Mouse (Mus musculus): Measurements from ENCODE around the gene Cd48. TPM values are rescaled to one million over a fixed set of nuclear protein-coding genes. Genes with fewer than 3 reads are reported as not detected.
"Not testable (repeated sequence)": the region's sequence is repeated elsewhere in the genome, so short reads cannot be mapped to it uniquely, and the experiment has no call there.

The Cd48 gene
- polyA plus RNA-seq, 1 experiment: 15.0 TPM

DNA sequence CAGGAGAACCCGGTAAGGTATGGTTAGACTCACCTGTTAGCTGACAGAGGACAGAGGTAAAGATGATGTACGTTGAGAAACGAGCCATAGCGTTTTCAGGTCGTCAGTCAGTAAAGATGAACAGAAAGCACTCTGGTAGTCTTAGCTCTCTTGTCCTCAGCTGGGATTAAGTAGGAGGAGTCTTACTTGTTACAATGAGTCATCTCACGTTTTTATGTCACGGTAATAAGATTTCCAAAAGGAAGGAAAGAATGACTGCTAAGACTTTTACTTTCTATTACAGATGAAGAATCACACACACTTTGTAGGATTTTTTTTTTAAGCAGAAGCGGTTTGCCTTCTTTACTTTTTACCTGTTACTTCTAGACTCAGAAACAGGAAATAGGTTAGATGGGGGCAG is 33.0 kb upstream of the Cd48 start:
- peak overlapping the region; percentile 42 for H3K4me3 ChIP-seq (replicated peaks; ENCODE audit: control insufficient read depth, low read depth, low read length)
- TF ChIP-seq CTCF (IDR thresholded peaks at IDR 0.05; ENCODE audit: control insufficient read depth, insufficient read depth, low read length) (no peak), POLR2A (IDR thresholded peaks at IDR 0.05; ENCODE audit: borderline replicate concordance, control insufficient read depth, low read depth, low read length) (no peak)
- H3K27ac ChIP-seq (ENCODE audit: control insufficient read depth, insufficient read depth, low read depth, low read length, poor library complexity): no peak overlapping the region; the same call in 1 of the 2 replicates
- peaks cover 5% of the 10 kb centered on the region for H3K4me1 ChIP-seq (ENCODE audit: control insufficient read depth, insufficient read depth, low read length)
- WGBS: 22% methylated on average over 8 of the region's 8 CpGs

DNA sequence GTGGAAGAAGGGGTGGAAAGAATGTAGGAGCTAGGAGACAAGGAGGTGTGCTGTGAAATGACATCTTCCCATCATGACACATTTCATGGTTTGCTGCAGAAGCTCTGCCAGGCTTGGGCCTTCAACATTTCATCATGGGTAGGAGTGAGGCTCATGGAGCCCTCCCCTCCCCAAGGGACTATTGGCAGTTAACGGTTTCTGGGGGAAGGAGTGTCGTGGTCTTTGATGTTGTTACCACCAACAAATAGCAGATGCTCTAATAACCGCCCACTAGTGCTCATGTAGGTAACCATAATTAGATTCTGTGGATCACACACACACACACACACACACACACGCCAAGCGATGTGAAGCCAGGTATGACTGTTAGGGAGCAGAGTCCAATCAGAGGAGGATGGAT is 29.1 kb upstream of the Cd48 start, which contains the start of gene Slamf7:
Gene Slamf7 (minus strand): TSS at position 302 of the 400 bp plus-strand sequence.
- Histone ChIP-seq H3K27ac (ENCODE audit: control insufficient read depth, insufficient read depth, low read depth, low read length, poor library complexity) (no peak within 1 kb of the TSS), H3K4me1 (ENCODE audit: control insufficient read depth, insufficient read depth, low read length) (no peaks in the 10 kb centered on the region), H3K4me3 (replicated peaks; ENCODE audit: control insufficient read depth, low read depth, low read length) (no peak within 1 kb of the TSS)
- no peak for TF ChIP-seq POLR2A (IDR thresholded peaks at IDR 0.05; ENCODE audit: borderline replicate concordance, control insufficient read depth, low read depth, low read length)
- no peak for TF ChIP-seq CTCF (IDR thresholded peaks at IDR 0.05; ENCODE audit: control insufficient read depth, insufficient read depth, low read length)
- 71% methylated on average over 5 of the region's 5 CpGs for WGBS

GRCm38 (mm10) chr1:171658561-171658991 is 23.2 kb upstream of the Cd48 start:
- TF ChIP-seq POLR2A (IDR thresholded peaks at IDR 0.05; ENCODE audit: borderline replicate concordance, control insufficient read depth, low read depth, low read length): no peak
- TF ChIP-seq CTCF (IDR thresholded peaks at IDR 0.05; ENCODE audit: control insufficient read depth, insufficient read depth, low read length): peak; percentile 21; the same call in 1 of the 2 replicates
- peaks cover 1% of the 10 kb centered on the region; the same call in 1 of the 2 replicates for H3K4me1 ChIP-seq (ENCODE audit: control insufficient read depth, insufficient read depth, low read length)
- no peak overlapping the region for H3K4me3 ChIP-seq (replicated peaks; ENCODE audit: control insufficient read depth, low read depth, low read length)
- WGBS: 64% methylated on average over 5 of the region's 5 CpGs
- H3K27ac ChIP-seq (ENCODE audit: control insufficient read depth, insufficient read depth, low read depth, low read length, poor library complexity): no peak overlapping the region

- Histone ChIP-seq H3K27ac (ENCODE audit: control insufficient read depth, insufficient read depth, low read depth, low read length, poor library complexity) (no peak overlapping the region), H3K4me1 (ENCODE audit: control insufficient read depth, insufficient read depth, low read length) (peaks cover 1% of the 10 kb centered on the region; the same call in 1 of the 2 replicates), H3K4me3 (replicated peaks; ENCODE audit: control insufficient read depth, low read depth, low read length) (no peak overlapping the region)
- no peak for TF ChIP-seq POLR2A (IDR thresholded peaks at IDR 0.05; ENCODE audit: borderline replicate concordance, control insufficient read depth, low read depth, low read length)
- TF ChIP-seq CTCF (IDR thresholded peaks at IDR 0.05; ENCODE audit: control insufficient read depth, insufficient read depth, low read length): no peak
- WGBS: 11% methylated on average over 1 of the region's 1 CpGs
Measured at GRCm38 (mm10) chr1:171660423-171660822, 21.4 kb upstream of the Cd48 start.

DNA sequence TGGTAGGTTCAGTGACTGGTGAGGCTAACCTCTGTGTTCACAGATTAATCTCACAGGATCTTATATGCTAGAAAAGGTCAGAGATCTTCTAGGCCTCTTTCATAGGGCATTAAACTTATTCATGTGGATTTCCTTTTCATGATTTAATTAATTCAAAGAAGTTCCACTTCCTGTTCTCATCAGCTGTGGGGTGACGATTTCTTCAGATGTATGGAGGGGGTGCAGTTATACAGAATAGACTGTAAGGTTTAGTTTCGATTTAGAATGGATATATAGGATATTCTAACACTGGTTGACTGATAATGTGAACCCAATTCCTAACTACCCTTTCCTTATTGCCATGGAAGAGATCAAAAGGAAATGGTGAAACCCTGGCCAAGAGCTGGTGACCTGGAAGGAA is 20.3 kb upstream of the Cd48 start:
- H3K4me1 ChIP-seq (ENCODE audit: control insufficient read depth, insufficient read depth, low read length): peaks cover 1% of the 10 kb centered on the region; the same call in 1 of the 2 replicates
- no peak for TF ChIP-seq CTCF (IDR thresholded peaks at IDR 0.05; ENCODE audit: control insufficient read depth, insufficient read depth, low read length)
- 23% methylated on average over 2 of the region's 2 CpGs for WGBS
- H3K27ac ChIP-seq (ENCODE audit: control insufficient read depth, insufficient read depth, low read depth, low read length, poor library complexity): no peak overlapping the region
- H3K4me3 ChIP-seq (replicated peaks; ENCODE audit: control insufficient read depth, low read depth, low read length): no peak overlapping the region

GRCm38 (mm10) chr1:171663757-171664156 is 18.1 kb upstream of the Cd48 start:
- Histone ChIP-seq H3K4me1 (ENCODE audit: control insufficient read depth, insufficient read depth, low read length) (peaks cover 1% of the 10 kb centered on the region; the same call in 1 of the 2 replicates), H3K27ac (ENCODE audit: control insufficient read depth, insufficient read depth, low read depth, low read length, poor library complexity) (no peak overlapping the region), H3K4me3 (replicated peaks; ENCODE audit: control insufficient read depth, low read depth, low read length) (no peak overlapping the region)
- WGBS: 84% methylated on average over 2 of the region's 2 CpGs
- no peak for TF ChIP-seq POLR2A (IDR thresholded peaks at IDR 0.05; ENCODE audit: borderline replicate concordance, control insufficient read depth, low read depth, low read length)
- no peak for TF ChIP-seq CTCF (IDR thresholded peaks at IDR 0.05; ENCODE audit: control insufficient read depth, insufficient read depth, low read length)

DNA sequence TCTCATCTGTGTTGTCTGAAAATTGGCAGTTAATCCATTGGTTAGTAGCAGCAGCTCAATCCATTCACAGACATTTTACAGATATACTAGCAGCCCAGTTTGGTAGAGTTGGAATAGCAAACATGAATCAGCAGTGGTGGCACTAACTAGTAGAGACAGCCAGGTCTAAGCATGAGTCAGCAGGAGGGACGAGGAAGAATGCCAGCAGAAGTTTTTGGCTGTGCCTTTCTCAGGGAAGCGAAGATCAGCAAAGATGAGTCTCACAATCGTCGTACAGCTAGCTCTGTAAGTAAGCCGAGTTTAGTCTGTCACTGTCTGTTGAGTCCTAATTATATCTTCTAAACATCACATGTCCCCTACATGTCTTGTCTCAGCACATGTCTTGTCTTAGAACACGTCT is 15.5 kb upstream of the Cd48 start:
- Histone ChIP-seq H3K4me3 (replicated peaks; ENCODE audit: control insufficient read depth, low read depth, low read length) (no peak overlapping the region), H3K4me1 (ENCODE audit: control insufficient read depth, insufficient read depth, low read length) (no peaks in the 10 kb centered on the region), H3K27ac (ENCODE audit: control insufficient read depth, insufficient read depth, low read depth, low read length, poor library complexity) (no peak overlapping the region)
- 80% methylated on average over 6 of the region's 6 CpGs for WGBS
- TF ChIP-seq POLR2A (IDR thresholded peaks at IDR 0.05; ENCODE audit: borderline replicate concordance, control insufficient read depth, low read depth, low read length) (no peak), CTCF (IDR thresholded peaks at IDR 0.05; ENCODE audit: control insufficient read depth, insufficient read depth, low read length) (no peak)

- H3K4me3 ChIP-seq (replicated peaks; ENCODE audit: control insufficient read depth, low read depth, low read length): no peak overlapping the region
- no peak overlapping the region for H3K27ac ChIP-seq (ENCODE audit: control insufficient read depth, insufficient read depth, low read depth, low read length, poor library complexity)
- WGBS: 61% methylated on average over 1 of the region's 1 CpGs
- no peak for TF ChIP-seq CTCF (IDR thresholded peaks at IDR 0.05; ENCODE audit: control insufficient read depth, insufficient read depth, low read length)
- no peak for TF ChIP-seq POLR2A (IDR thresholded peaks at IDR 0.05; ENCODE audit: borderline replicate concordance, control insufficient read depth, low read depth, low read length)
- H3K4me1 ChIP-seq (ENCODE audit: control insufficient read depth, insufficient read depth, low read length): no peaks in the 10 kb centered on the region
Measured at GRCm38 (mm10) chr1:171667160-171667559, 14.6 kb upstream of the Cd48 start.

DNA sequence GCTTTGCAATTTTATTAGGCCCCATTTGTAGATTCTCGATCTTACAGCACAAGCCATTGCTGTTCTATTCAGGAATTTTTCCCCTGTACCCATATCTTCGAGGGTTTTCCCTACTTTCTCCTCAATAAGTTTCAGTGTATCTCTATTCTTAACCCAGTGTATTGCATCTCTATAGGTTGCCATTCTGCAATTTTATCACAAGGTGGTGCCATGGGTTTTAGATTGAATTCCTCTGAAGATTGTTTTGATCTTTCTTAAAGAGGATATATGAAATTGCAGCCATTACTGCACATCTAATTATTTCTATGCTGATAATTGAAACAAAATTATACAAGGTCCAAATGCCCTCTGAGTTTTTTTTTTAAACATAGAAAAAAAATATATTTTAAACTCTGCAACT is 9.4 kb upstream of the Cd48 start:
- not testable (repeated sequence) for H3K4me3 ChIP-seq (replicated peaks; ENCODE audit: control insufficient read depth, low read depth, low read length); H3K4me1 ChIP-seq (ENCODE audit: control insufficient read depth, insufficient read depth, low read length); H3K27ac ChIP-seq (ENCODE audit: control insufficient read depth, insufficient read depth, low read depth, low read length, poor library complexity)
- 57% methylated on average over 2 of the region's 2 CpGs for WGBS

All from bone marrow, adult 2 months (tissue).